Mouse (Mus musculus) heart, embryonic 11.5 days (tissue): ENCODE results near the gene Cdk6. TPM values are rescaled to one million over a fixed set of nuclear protein-coding genes. Genes with fewer than 3 reads are reported as not detected.
"Not testable (repeated sequence)": the region's sequence is repeated elsewhere in the genome, so short reads cannot be mapped to it uniquely, and the experiment has no call there.

Experiments
- ATAC-seq: fragments of 200-750 bp; cut with Nextera tagmentation; replicated peaks from 2 replicates; pipeline ENCODE4 v1.8.0; 2017; ENCODE audit warnings: moderate library complexity; ENCODE audit not compliant: insufficient number of reproducible peaks, low FRiP score, low TSS enrichment
- H3K27ac ChIP-seq: fragments of 300-500 bp; sonication (generic); 2 replicates; pipeline ENCODE4 v1.5.1; 2014; ENCODE audit warnings: mild to moderate bottlenecking, low read depth, low read length
- H3K27me3 ChIP-seq: fragments of 300-500 bp; sonication (generic); 2 replicates; pipeline ENCODE4 v1.6.1; 2014; ENCODE audit warnings: mild to moderate bottlenecking, low read length, mixed read lengths; ENCODE audit not compliant: control insufficient read depth, insufficient read depth
- H3K36me3 ChIP-seq: fragments of 300-500 bp; sonication (generic); 2 replicates; pipeline ENCODE4 v1.6.1; 2014; ENCODE audit warnings: mild to moderate bottlenecking, low read length, moderate library complexity, mixed read lengths; ENCODE audit not compliant: control insufficient read depth, insufficient read depth
- H3K4me1 ChIP-seq: fragments of 300-500 bp; sonication (generic); 2 replicates; pipeline ENCODE4 v1.6.1; 2014; ENCODE audit warnings: low read length; ENCODE audit not compliant: control insufficient read depth, insufficient read depth
- H3K4me2 ChIP-seq: fragments of 300-500 bp; sonication (generic); 2 replicates; pipeline ENCODE4 v1.6.1; 2014; ENCODE audit warnings: mild to moderate bottlenecking, moderate library complexity
- H3K4me3 ChIP-seq: fragments of 300-500 bp; sonication (generic); 2 replicates; pipeline ENCODE4 v1.5.1; 2014; ENCODE audit warnings: low read depth, low read length
- H3K9ac ChIP-seq: fragments of 300-500 bp; sonication (generic); 2 replicates; pipeline ENCODE4 v1.6.1; 2014; ENCODE audit warnings: mild to moderate bottlenecking, low read depth, low read length, moderate library complexity
- H3K9me3 ChIP-seq: fragments of 300-500 bp; sonication (generic); replicated peaks from 2 replicates; pipeline ENCODE4 v1.6.1; 2016; ENCODE audit warnings: low read length; ENCODE audit not compliant: control insufficient read depth
- WGBS: fragments of 180-500 bp; shearing (Covaris S2); extraction: QIAGEN DNeasy Blood & Tissue Kit; methylation state at CpG from one replicate; pipeline ENCODE4 v1.1.7; 2014; ENCODE audit not compliant: insufficient replicate concordance; 5-methylcytosine and 5-hydroxymethylcytosine counted together
- polyA plus RNA-seq: library from polyadenylated mRNA; unstranded; fragments of >200 nt; fragmentation: Nextera tagmentation; extraction: Ambion mirVana; gene quantifications from 2 replicates; pipeline ENCODE4 v1.2.1, GENCODE M21; 2014

Cdk6 gene
- polyA plus RNA-seq, 1 experiment from 2014 or later = 31.3 TPM

DNA sequence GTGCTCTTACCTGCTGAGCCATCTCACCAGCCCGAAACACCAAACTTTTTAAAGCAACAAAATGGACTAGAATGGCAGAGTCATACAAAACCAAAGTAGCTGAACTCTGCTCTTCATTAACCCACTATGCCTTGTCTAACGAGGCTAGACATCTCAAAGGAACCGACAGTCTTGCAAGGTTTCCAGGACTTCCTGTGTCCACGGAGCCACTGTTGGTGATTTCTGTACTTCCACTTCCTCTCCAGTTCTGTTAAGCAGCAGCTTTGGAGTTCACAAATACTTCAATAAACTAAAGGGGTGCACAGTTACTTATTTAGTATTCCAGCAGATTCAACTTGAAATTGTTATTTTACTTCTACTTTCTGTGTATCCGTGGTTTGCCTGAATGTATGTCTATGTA, 23.6 kb upstream of the Cdk6 start:
- WGBS = 75% methylated on average over 5 of the region's 5 CpGs
- not testable (repeated sequence) for H3K36me3 ChIP-seq, H3K9ac ChIP-seq, H3K9me3 ChIP-seq, H3K4me1 ChIP-seq, H3K27me3 ChIP-seq, ATAC-seq, H3K27ac ChIP-seq, H3K4me2 ChIP-seq, H3K4me3 ChIP-seq

GRCm38 (mm10) chr5:3320225-3320624, 21.1 kb upstream of the Cdk6 start:
- no peaks in the 10 kb centered on the region for H3K27me3 ChIP-seq
- 29% methylated on average over 1 of the region's 1 CpGs for WGBS
- H3K4me3 ChIP-seq = no peak overlapping the region
- no peak overlapping the region for H3K4me2 ChIP-seq
- no peaks in the 10 kb centered on the region for H3K36me3 ChIP-seq
- no peak overlapping the region for H3K27ac ChIP-seq
- H3K4me1 ChIP-seq = peaks cover 3% of the 10 kb centered on the region; the same call in 1 of the 2 replicates
- ATAC-seq = no peak
- no peak overlapping the region for H3K9ac ChIP-seq
- H3K9me3 ChIP-seq = 0 out of 2 replicates have a peak, but pooled peaks cover 2% of the 10 kb centered on the region

- no peak overlapping the region for H3K4me3 ChIP-seq
- 0 out of 2 replicates have a peak, but pooled peaks cover 2% of the 10 kb centered on the region for H3K9me3 ChIP-seq
- no peak overlapping the region for H3K9ac ChIP-seq
- H3K4me1 ChIP-seq = peaks cover 4% of the 10 kb centered on the region; the same call in 1 of the 2 replicates
- no peak for ATAC-seq
- H3K36me3 ChIP-seq = no peaks in the 10 kb centered on the region
- no peaks in the 10 kb centered on the region for H3K27me3 ChIP-seq
- H3K27ac ChIP-seq = no peak overlapping the region
- 89% methylated on average over 6 of the region's 6 CpGs for WGBS
- no peak overlapping the region for H3K4me2 ChIP-seq
Observed at GRCm38 (mm10) chr5:3322052-3322451, 19.2 kb upstream of the Cdk6 start.

DNA sequence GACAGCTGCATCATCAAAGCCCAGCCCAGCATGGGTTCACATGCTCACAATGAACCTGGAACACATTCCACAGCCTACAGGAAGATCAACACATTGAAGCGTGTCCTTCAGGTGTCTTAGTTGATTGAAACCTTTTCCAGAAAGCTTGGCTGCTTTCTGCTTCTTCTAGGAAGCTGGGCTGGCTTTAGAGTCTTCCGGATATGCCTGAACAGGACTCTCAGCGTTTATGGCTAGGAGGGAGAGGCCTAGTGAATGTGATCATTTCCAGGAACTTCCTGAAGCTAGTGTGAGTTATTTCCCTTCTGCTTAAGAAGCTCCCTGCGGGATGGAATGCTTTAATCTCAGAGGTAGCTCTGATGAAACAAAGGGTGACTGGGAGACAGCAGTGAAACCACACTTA, 17.2 kb upstream of the Cdk6 start:
- Histone ChIP-seq H3K36me3 (no peaks in the 10 kb centered on the region), H3K9me3 (0 out of 2 replicates have a peak, but pooled peaks cover 2% of the 10 kb centered on the region), H3K4me1 (peaks cover 4% of the 10 kb centered on the region; the same call in 1 of the 2 replicates), H3K27me3 (no peaks in the 10 kb centered on the region), H3K4me3 (no peak overlapping the region), H3K4me2 (no peak overlapping the region), H3K27ac (no peak overlapping the region), H3K9ac (no peak overlapping the region)
- 53% methylated on average over 4 of the region's 4 CpGs for WGBS
- ATAC-seq = no peak

DNA sequence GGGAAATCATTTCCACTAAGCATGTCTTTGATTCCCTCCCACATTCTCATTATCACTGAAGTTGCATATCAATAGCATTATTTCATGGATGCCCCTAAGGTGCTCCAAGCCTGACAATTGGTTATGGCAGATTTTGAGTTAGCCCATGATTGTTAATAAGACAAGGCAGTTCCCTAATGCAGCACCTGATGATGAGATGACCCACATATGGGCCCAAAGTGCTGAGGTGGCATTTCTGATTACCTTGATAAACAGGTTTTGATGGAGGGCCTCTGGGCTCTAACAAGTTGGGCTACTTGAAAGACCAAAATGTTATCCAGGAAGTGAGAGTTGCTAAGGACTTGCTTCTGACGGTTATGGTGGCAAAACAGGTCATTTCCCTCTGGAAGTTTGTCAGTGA, 11.9 kb upstream of the Cdk6 start:
- Histone ChIP-seq H3K9me3 (no peaks in the 10 kb centered on the region), H3K9ac (no peak overlapping the region), H3K4me1 (peaks cover 4% of the 10 kb centered on the region; the same call in 1 of the 2 replicates), H3K4me2 (no peak overlapping the region), H3K4me3 (no peak overlapping the region), H3K27me3 (no peaks in the 10 kb centered on the region), H3K36me3 (no peaks in the 10 kb centered on the region), H3K27ac (no peak overlapping the region)
- no peak for ATAC-seq
- WGBS = 48% methylated on average over 1 of the region's 1 CpGs

- WGBS = 60% methylated on average over 3 of the region's 3 CpGs
- no peak overlapping the region for H3K4me2 ChIP-seq
- no peaks in the 10 kb centered on the region for H3K9me3 ChIP-seq
- H3K4me3 ChIP-seq = no peak overlapping the region
- no peak for ATAC-seq
- no peak overlapping the region for H3K27ac ChIP-seq
- no peak overlapping the region for H3K9ac ChIP-seq
- H3K36me3 ChIP-seq = no peaks in the 10 kb centered on the region
- H3K4me1 ChIP-seq = no peaks in the 10 kb centered on the region
- H3K27me3 ChIP-seq = no peaks in the 10 kb centered on the region
Observed at GRCm38 (mm10) chr5:3330932-3331331, 10.4 kb upstream of the Cdk6 start.

DNA sequence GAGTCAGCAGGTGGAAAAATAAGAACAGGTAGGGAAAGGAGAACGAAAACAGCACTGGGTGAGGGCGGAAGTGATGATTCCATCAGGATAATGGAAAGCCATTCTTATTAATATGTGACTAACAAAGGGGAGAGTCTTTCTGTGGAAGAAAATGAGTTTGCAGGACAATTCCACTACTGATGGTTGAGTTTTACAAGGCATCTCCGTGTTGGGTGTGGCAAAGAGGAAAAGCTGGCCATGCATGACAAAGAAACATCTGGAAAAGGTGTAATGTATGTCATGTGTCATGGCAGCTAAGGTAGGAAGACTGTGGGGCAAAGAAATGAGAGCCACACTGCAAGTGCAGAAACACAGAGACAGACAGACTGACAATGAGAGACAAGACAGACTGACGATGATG, 8.3 kb upstream of the Cdk6 start:
- not testable (repeated sequence) for H3K27ac ChIP-seq, H3K9me3 ChIP-seq, H3K4me1 ChIP-seq, H3K9ac ChIP-seq, ATAC-seq, H3K27me3 ChIP-seq, H3K4me2 ChIP-seq, H3K36me3 ChIP-seq, H3K4me3 ChIP-seq
- 83% methylated on average over 4 of the region's 4 CpGs for WGBS

GRCm38 (mm10) chr5:3340340-3341058, 786 bp upstream of the Cdk6 start:
- 2% methylated on average over 15 of the region's 15 CpGs for WGBS
- H3K9ac ChIP-seq = peak overlapping the region; percentile 86
- H3K27ac ChIP-seq = not testable (repeated sequence)

More at GRCm38 (mm10) chr5:3340340-3341058, 786 bp upstream of the Cdk6 start:
- not testable (repeated sequence) for ATAC-seq, H3K4me1 ChIP-seq, H3K27me3 ChIP-seq, H3K9me3 ChIP-seq, H3K36me3 ChIP-seq
- Histone ChIP-seq H3K4me3 (peak overlapping the region; percentile 76), H3K4me2 (peak overlapping the region; percentile 93)
